Mouse (Mus musculus) stomach, embryonic 16.5 days (tissue): ENCODE measurements around the gene Mcfd2. TPM values are rescaled to one million over a fixed set of nuclear protein-coding genes. Genes with fewer than 3 reads are reported as not detected.

Source experiments
- ATAC-seq: fragments of 200-750 bp; cut with Nextera tagmentation; 2 replicates; pipeline ENCODE4 v1.8.0; 2017; ENCODE audit warnings: moderate number of reproducible peaks, moderate TSS enrichment; ENCODE audit not compliant: insufficient read depth, low FRiP score
- H3K27ac ChIP-seq: fragments of 300-500 bp; sonication (generic); 2 replicates; pipeline ENCODE4 v1.5.1; 2014; ENCODE audit warnings: low read length
- H3K27me3 ChIP-seq: fragments of 300-500 bp; sonication (generic); 2 replicates; pipeline ENCODE4 v1.6.1; 2014; ENCODE audit warnings: low read length, control low read depth, mixed read lengths; ENCODE audit not compliant: control insufficient read depth, insufficient read depth
- H3K36me3 ChIP-seq: fragments of 300-500 bp; sonication (generic); 2 replicates; pipeline ENCODE4 v1.6.1; 2014; ENCODE audit warnings: low read length; ENCODE audit not compliant: control insufficient read depth, insufficient read depth
- H3K4me1 ChIP-seq: fragments of 300-500 bp; sonication (generic); 2 replicates; pipeline ENCODE4 v1.6.1; 2014; ENCODE audit warnings: low read length, control low read depth, mixed read lengths; ENCODE audit not compliant: control insufficient read depth, insufficient read depth
- H3K4me2 ChIP-seq: fragments of 300-500 bp; sonication (generic); 2 replicates; pipeline ENCODE4 v1.6.1; 2014; ENCODE audit warnings: low read depth, low read length, mixed read lengths
- H3K4me3 ChIP-seq: fragments of 300-500 bp; sonication (generic); replicated peaks from 2 replicates; pipeline ENCODE4 v1.5.1; 2014; ENCODE audit warnings: mild to moderate bottlenecking, low read length
- H3K9ac ChIP-seq: fragments of 300-500 bp; sonication (generic); 2 replicates; pipeline ENCODE4 v1.6.1; 2014; ENCODE audit warnings: low read length
- H3K9me3 ChIP-seq: fragments of 300-500 bp; sonication (generic); replicated peaks from 2 replicates; pipeline ENCODE4 v1.6.1; 2016; ENCODE audit warnings: low read length, control low read depth; ENCODE audit not compliant: control insufficient read depth
- WGBS: fragments of 180-500 bp; shearing (Covaris S2); extraction: QIAGEN DNeasy Blood & Tissue Kit; methylation state at CpG from one replicate; pipeline ENCODE4 v1.1.7; 2014; 5-methylcytosine and 5-hydroxymethylcytosine counted together
- polyA plus RNA-seq: library from polyadenylated mRNA; unstranded; fragments of >200 nt; fragmentation: Nextera tagmentation; extraction: Ambion mirVana; gene quantifications from 2 replicates; pipeline ENCODE4 v1.2.1, GENCODE M21; 2015

Gene Mcfd2
- polyA plus RNA-seq, 1 experiment from 2014 or later = 132 TPM

DNA sequence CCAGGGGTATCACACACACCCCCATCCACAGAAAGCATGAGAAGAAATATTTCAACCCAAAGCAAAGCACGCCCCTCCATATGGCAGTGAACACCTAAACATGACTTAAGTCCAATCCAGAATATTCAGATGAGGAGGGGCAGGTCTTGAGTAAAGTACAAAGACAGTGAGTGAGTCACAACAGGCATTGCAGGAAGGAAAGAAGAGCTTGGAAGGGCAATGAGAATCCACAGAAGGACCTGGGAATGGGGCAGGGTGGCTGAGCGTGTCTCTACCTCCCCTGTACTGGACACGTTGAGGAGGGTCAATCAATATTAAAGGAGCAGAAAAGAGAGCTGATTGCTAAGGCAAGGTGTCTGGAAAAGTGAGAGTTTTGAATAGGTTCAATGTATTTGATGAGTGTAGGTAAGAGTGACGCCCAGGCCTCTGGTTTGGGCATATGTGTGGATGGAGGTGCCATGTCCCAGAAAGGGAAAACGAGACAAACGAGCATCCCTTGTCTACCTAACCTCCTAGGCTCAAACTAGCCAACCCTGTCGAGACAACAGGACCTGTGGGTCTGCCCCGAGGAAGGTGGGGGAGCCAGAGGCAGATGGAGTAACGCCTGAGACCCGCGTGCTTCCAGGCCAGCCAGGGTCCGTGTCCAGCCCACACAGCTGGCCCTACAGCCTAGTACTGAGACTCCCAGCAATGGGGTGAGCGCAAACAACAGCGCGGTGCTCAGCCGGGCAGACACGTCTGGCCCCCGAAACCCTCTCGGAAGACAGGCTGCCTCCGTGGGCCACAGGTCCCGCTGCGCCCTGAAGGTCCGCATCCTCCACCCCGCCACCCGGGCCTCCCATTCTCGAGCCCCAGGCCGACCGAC lies 576 bp downstream of the Mcfd2 start:
- Histone ChIP-seq H3K27ac (peak overlapping the region; percentile 72), H3K36me3 (peaks cover 3% of the 10 kb centered on the region; the same call in 1 of the 2 replicates), H3K4me2 (peak overlapping the region; percentile 85), H3K9me3 (0 out of 2 replicates have a peak, but pooled peaks cover 3% of the 10 kb centered on the region), H3K4me3 (peak overlapping the region; percentile 65), H3K27me3 (no peaks in the 10 kb centered on the region), H3K9ac (peak overlapping the region; percentile 84), H3K4me1 (peaks cover 10% of the 10 kb centered on the region)
- ATAC-seq = peak; percentile 67; the same call in 1 of the 2 replicates
- 5% methylated on average over 28 of the region's 28 CpGs for WGBS

DNA sequence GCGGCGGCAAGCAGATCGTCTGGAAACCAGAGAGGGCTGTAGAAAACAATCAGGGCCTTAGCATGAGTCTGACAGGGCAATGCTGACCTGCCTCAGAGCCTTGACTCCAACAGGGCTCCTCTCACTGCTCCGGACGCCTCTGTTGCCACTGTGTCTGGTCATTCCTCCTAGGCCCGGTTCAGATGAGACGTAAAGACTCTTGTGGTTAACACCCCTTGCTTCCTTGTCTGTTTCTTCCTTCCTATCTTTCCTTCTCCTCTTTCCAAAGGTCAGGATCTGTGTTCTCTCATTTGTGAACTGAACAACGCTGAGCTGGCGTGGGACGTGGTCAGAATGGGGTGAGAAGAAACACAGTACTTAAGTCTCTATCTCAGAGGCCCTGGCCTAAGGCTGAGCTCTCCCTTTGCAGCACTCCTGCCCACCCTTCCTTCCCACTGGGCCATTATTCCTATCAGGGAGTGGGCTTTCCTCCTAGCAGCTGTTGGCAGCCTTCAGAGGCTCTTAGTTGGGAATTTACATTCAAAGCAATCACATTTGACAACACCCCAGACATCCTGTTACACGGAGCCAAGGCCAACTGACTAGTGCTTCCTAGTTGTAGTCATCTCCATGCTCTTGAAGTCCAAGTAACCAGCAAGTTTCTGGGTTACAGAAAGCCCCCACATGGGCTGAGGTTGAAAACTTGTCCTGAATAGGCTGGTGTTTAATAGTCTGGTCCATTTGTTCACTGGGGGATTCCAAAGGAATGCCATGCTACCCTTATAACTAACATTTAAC lies 1.5 kb downstream of the Mcfd2 start:
- Histone ChIP-seq H3K9ac (peak overlapping the region; percentile 84), H3K27me3 (no peaks in the 10 kb centered on the region), H3K9me3 (0 out of 2 replicates have a peak, but pooled peaks cover 3% of the 10 kb centered on the region), H3K4me3 (peak overlapping the region; percentile 65), H3K27ac (0 out of 2 replicates have a peak overlapping the region, but pooled peaks have one; percentile 72), H3K4me1 (peaks cover 10% of the 10 kb centered on the region), H3K4me2 (peak overlapping the region; percentile 85), H3K36me3 (peaks cover 6% of the 10 kb centered on the region)
- ATAC-seq = no peak
- 82% methylated on average over 11 of the region's 11 CpGs for WGBS

DNA sequence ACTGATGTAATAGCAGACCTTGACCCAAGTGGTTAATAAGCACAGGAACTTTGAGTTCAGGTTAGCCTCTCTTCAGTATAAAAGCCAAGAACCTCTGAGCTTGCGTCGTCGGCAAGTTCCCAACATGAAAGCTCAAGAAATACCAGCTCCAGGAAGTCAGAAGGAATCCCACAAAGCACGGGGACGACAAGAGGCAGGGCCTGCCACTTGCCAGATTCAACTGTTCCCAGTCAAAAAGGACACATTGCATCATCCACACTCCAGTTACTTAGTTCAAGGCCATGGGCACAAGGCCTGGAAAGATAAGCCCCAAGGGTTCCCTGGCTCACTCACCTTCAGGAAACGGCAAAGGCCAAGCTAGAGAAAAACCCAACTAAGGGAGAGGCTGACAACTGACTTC lies 2.3 kb downstream of the Mcfd2 start:
- Histone ChIP-seq H3K9me3 (0 out of 2 replicates have a peak, but pooled peaks cover 3% of the 10 kb centered on the region), H3K27ac (no peak overlapping the region), H3K4me1 (peaks cover 10% of the 10 kb centered on the region), H3K36me3 (peaks cover 6% of the 10 kb centered on the region), H3K4me2 (no peak overlapping the region), H3K9ac (no peak overlapping the region), H3K4me3 (no peak overlapping the region), H3K27me3 (no peaks in the 10 kb centered on the region)
- ATAC-seq = no peak
- WGBS = 89% methylated on average over 6 of the region's 6 CpGs

DNA sequence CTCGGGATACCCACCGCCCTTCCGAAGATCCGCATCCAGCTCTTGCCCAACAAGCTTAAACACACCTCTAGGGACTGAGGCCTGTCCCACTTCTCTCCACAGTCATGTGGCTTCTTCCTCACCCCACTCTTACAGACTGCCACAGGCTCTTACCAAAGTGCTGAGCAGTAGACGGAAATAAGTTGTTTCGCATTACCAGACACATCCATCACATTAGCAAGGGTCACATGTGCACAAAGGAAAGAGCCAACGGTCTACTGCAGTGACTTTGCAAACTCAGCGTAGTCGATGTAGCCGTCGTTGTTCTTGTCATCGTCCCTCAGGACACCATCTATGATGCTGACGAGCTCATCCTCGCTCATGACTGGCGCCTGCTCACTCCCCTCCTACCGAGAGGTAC lies 10.1 kb downstream of the Mcfd2 start:
- 83% methylated on average over 16 of the region's 16 CpGs for WGBS
- peaks cover 30% of the 10 kb centered on the region for H3K36me3 ChIP-seq

DNA sequence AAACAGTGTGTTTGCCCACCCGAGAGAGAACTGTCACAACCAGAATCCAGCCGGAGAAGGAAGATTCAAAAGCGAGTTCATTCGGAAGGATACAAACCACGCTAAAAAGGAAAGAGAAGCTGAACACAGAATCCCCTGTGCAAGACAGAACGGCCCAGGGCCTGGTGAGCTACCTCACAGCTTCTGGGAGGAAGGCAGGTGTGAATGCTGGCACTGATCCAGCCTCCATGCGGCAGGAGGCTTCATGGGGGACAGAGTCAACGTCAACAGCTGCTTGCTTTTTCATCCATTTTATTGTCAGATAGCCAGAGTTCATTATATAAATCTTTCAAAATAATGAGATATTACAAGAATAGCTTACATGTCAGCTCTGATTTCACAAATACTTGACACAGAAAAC lies 11.4 kb downstream of the Mcfd2 start:
- ATAC-seq = no peak
- H3K4me1 ChIP-seq = no peaks in the 10 kb centered on the region
- no peak overlapping the region for H3K27ac ChIP-seq
- 67% methylated on average over 8 of the region's 8 CpGs for WGBS
- no peak overlapping the region for H3K4me2 ChIP-seq
- H3K4me3 ChIP-seq = no peak overlapping the region
- H3K36me3 ChIP-seq = peaks cover 24% of the 10 kb centered on the region; the same call in 1 of the 2 replicates
- H3K9ac ChIP-seq = no peak overlapping the region
- H3K9me3 ChIP-seq = no peaks in the 10 kb centered on the region
- H3K27me3 ChIP-seq = no peaks in the 10 kb centered on the region

More for the DNA sequence above, 10.1 kb downstream of the Mcfd2 start:
- Histone ChIP-seq H3K27me3 (no peaks in the 10 kb centered on the region), H3K4me1 (no peaks in the 10 kb centered on the region), H3K9ac (no peak overlapping the region), H3K9me3 (no peaks in the 10 kb centered on the region), H3K27ac (no peak overlapping the region), H3K4me2 (no peak overlapping the region), H3K4me3 (no peak overlapping the region)
- no peak for ATAC-seq

DNA sequence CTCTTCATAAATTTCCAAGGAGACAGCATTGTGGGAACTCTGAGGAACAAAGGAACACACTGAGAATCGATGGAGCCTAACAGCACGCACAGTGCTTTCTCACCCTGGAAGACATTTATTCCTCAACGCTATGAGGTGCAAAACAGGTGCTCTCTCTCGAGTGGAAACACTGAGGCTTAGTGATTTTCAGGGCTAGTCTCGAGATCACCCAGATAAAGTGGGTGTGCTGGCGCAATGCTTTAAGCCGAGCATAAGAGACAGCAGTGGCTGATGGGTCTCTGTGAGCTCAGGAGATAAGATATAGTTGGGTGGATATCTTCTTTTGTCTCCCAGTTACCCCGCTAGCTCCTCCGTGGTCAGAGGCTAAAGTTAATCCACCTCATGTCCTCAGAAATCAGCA lies 19.6 kb downstream of the Mcfd2 start:
- no peak overlapping the region for H3K4me3 ChIP-seq
- ATAC-seq = no peak
- WGBS = 64% methylated on average over 9 of the region's 9 CpGs
- H3K4me1 ChIP-seq = peaks cover 12% of the 10 kb centered on the region
- H3K9me3 ChIP-seq = 0 out of 2 replicates have a peak, but pooled peaks cover 4% of the 10 kb centered on the region
- no peak overlapping the region for H3K4me2 ChIP-seq
- no peaks in the 10 kb centered on the region for H3K36me3 ChIP-seq
- H3K27me3 ChIP-seq = no peaks in the 10 kb centered on the region
- no peak overlapping the region for H3K27ac ChIP-seq
- H3K9ac ChIP-seq = no peak overlapping the region

DNA sequence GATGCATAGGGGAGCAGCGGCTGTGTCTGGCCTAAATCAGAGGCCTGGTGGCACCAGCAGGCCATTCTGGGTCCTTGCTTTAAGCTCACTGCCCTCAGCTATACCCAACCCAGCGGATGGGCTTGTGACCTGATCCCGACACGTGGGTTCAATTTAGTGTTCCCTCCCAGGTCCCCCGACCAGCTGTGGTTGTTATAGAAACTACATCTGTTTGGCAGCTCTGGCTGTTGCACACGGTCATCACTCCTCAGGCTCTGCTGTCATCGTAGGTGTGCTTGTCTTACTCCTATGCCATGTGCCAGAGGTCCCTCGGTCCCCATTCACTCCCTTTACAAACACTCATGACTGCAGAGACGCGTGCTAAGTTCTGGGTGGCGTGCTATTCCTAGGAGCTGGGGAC lies 27.9 kb downstream of the Mcfd2 start:
- WGBS = 73% methylated on average over 11 of the region's 11 CpGs
- H3K27ac ChIP-seq = no peak overlapping the region
- H3K4me3 ChIP-seq = no peak overlapping the region
- 0 out of 2 replicates have a peak, but pooled peaks cover 4% of the 10 kb centered on the region for H3K9me3 ChIP-seq
- 0 out of 2 replicates have a peak, but pooled peaks cover 5% of the 10 kb centered on the region for H3K4me1 ChIP-seq
- no peak overlapping the region for H3K9ac ChIP-seq
- no peaks in the 10 kb centered on the region for H3K27me3 ChIP-seq
- no peak for ATAC-seq
- H3K4me2 ChIP-seq = no peak overlapping the region
- no peaks in the 10 kb centered on the region for H3K36me3 ChIP-seq

DNA sequence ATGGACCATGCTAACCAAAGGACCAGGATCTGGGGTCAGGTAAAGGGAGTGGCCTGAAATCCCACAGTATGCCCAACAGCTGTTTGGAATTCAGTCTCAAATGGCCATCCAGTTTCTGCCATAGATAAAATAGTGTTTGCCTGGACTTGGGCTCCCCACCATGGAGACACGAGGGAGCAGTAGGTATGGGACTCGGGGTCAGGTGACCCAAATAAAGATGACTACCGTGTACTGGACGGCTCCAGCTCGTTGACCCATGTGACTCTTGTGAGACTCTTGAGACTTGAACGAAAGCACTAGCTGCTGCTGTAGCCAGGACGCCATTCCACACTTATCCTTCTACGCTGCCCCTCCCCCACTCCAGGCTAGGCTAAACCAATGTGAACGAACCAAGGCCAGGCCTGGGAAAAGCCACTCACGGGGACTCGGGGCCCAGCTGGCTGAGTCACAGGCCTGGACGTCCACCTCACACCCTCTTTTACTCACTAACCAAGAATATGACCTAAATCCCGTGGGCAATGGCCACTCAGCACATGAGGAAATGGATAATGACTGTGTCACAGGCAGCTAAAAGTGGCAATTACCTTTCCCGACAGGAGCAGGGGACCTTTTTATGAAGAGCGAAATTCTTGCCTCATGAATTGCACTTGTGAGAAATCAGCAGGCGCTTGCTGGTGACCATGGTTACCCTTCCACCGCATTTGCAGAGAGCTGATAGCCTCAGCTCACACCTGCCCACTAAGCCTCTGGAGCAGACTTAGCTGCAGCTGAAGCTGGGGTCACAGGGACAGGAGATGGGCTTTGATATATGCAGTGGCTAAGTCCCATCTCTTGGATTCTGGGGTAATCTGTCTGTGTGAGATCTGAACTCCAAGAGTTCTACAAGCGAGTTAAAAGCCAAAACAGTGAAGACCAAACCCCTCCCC lies 28.7 kb downstream of the Mcfd2 start:
- Histone ChIP-seq H3K9ac (no peak overlapping the region), H3K4me2 (no peak overlapping the region), H3K27me3 (no peaks in the 10 kb centered on the region), H3K27ac (no peak overlapping the region), H3K36me3 (no peaks in the 10 kb centered on the region), H3K4me3 (no peak overlapping the region), H3K4me1 (0 out of 2 replicates have a peak, but pooled peaks cover 5% of the 10 kb centered on the region), H3K9me3 (0 out of 2 replicates have a peak, but pooled peaks cover 4% of the 10 kb centered on the region)
- 55% methylated on average over 18 of the region's 18 CpGs for WGBS
- ATAC-seq = 0 out of 2 replicates have a peak, but pooled peaks have one; percentile 40
